Mouse (Mus musculus) frontal cortex, adult 2 months (tissue): ENCODE measurements around the gene Ppp2r2d. TPM values are rescaled to one million over a fixed set of nuclear protein-coding genes. Genes with fewer than 3 reads are reported as not detected.

Experiments used
- DNase-seq, 2 experiments: peaks; one replicate each; pipeline ENCODE4 v3.0.0; 2022; ENCODE audit warnings: low spot score in 1 of 2; ENCODE audit errors: extremely low spot score in 1 of 2
- polyA plus RNA-seq: library from polyadenylated mRNA; depleted of rRNA; stranded (reverse); fragments of >200 nt; gene quantifications from 2 replicates; pipeline ENCODE4 v1.2.3, GENCODE M21; 2012

The Ppp2r2d gene
- polyA plus RNA-seq, 1 experiment = 64.9 TPM

DNA sequence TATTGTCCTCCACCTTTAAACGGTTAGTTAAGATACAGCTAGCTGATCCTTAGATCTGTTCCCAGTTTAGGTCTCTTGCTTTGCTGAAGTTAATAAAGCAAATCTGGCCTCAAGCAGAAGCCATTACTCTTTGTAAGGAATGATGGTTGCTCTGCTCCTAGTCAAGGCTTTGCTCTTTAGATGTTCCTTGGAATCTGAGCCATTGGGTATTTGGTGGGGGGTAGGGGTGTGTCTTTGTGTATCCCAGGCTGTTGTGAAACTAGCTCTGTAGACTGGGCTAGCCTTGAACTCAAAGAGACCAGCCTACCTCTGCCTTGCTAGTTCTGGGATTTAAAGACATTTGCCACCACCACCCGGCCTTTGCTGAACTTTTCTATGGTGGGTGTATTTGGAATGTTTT is 8.3 kb downstream of the Ppp2r2d start:
- no peak for DNase-seq

DNA sequence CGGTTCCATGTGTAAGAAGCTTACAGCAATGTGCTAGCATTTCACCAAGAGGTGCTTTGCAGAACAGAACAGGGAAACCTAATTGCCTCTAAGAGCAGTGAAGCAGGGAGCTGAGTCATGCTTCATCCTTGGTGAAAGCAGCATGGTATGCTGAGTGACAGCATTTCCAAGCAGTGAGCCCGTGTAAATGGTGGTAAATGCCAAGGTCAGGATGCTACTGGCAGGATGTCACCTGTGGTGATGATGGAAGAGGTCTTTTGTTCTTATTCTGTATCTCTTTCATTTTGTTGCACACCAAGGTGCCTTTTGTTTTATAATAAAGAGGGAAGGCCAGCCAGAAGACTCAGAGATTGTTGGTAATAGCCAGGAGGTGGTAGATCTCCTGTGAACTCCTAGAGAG is 10.8 kb downstream of the Ppp2r2d start:
- no peak for DNase-seq

DNA sequence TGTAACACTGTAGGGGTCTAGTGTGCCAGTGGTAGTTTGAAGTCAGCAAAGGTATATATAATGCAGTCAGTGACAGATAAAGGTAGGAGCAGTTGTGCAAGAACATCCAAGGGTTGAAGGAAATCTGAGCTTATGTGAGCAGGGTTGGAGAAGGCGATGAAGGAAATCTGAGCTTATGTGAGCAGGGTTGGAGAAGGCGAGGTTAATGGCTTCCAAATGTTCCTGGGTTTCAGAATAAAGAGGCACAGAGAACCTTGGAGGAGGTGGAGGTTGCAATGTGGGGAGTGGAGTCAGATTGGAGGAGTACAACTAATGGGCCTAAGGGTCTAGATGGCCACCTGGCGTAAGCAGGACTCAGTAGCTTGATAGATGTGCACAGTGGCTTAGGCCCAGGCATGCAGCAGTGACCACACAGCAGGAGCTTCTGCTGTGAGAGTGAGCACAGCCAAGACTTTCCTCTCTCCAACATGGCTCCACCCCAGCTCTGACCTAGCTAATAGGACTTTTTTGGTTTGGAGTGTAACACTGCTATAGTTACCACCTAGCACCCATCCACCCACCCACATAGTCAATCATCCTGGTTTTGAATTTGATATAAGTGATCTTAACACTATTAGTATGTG is 18.2 kb downstream of the Ppp2r2d start:
- DNase-seq = no peak

DNA sequence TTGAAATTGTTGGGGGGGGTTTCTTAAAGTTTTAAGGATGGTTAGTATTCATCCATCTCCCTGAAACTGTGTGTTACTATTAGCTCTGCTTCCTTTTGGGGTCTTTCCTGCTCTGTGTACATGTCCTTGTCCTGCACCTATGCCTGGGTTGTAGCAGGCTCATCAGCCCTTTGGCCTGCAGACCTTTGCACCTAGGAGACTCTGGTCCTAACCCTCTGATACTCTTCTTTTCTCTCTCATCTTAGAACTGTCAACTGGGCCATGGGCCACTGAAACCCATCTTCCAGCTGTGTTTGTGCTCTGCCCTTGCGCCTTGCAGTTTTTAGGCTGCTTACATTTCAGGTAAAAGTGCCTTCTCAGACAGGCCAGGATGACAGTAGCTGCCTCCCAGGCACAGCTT is 18.9 kb downstream of the Ppp2r2d start:
- DNase-seq = no peak

DNA sequence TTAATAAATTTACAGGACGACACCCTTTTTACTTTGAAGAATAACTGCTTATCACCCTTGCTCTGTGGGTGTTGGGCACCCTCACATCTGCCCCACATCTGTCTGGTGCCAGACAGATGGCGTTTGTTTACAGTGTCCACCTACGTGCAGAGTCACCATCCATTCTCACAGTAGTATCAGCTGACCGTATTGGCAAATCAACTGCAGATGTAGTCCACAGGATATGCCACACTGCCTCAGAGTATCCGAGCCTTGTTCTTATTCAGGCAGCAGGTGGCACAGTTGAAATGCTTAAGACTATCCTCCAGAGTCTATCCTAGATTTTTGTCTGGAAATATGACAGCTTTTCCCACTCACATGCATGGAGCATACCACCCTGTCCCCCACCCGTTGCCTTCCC is 21.4 kb downstream of the Ppp2r2d start:
- no peak for DNase-seq

DNA sequence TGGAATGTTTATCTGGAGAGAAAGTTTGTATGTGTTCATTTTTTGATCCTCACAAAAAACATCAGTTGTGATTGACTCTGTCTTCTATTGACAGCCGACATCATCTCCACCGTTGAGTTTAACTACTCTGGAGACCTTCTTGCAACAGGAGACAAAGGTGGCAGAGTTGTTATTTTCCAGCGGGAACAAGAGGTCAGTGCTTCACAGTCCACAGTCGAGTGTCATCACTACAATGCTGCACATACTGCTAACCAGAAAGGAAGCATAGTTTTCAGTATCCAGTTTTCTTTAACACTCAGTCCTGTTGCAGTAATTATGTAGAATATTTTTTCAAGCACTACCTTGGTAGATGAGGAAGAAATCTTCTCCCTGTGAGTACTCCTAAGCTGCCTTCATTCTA is 22.4 kb downstream of the Ppp2r2d start:
- DNase-seq = no peak

DNA sequence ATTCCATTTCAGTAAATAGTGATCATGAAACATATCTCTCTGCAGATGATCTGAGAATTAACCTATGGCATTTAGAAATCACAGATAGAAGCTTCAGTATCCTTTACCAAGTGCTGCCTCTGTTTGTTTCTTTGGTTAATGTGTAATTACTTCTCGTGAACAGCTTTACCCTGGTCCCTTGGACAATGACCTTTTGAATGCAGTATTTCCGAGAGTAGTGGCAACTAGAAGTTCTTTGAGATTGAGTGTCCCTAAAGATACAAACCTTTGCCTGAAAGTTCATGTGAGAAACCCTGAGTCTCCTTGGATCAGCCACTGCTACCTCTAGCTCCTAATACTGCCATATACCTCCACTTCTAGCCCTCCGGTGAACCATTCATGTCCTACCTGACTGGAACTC is 27.1 kb downstream of the Ppp2r2d start:
- no peak for DNase-seq

DNA sequence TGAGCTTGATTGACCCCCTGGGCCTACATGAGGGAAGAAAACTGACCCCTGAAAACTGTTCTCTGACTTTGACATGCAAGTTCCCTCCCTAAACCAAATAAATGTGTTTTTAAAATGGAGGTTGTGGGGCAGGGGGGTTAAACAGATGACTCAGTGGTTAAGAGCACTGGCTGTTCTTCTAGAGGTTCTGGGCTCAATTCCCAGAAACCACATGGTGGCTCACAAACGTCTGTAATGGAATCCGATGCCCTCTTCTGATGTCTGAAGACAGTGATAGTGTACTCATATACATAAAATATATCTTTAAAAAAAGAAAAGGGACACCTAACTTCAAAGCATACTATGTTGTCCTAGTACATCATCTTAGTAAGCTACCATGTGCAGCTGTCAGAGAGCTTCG is 29.2 kb downstream of the Ppp2r2d start:
- no peak for DNase-seq

DNA sequence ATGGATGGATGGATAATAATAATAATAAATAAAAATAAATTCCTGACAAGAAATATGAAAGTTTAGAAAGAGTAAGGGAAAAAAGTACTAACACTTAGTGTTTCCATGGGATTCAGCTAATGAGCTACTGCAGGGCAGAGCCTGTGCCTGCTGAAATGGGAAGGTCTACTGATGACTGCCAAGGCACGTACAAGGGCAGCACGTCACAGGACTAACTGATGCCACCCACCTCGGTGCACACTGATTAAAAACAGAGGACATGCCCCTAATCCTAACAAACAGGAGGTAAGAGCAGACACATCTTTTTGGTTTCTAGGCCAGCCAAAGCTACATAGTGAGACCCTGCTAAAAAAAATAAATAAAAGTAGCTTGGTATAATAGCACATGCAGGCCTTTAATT is 37.8 kb downstream of the Ppp2r2d start:
- no peak for DNase-seq

DNA sequence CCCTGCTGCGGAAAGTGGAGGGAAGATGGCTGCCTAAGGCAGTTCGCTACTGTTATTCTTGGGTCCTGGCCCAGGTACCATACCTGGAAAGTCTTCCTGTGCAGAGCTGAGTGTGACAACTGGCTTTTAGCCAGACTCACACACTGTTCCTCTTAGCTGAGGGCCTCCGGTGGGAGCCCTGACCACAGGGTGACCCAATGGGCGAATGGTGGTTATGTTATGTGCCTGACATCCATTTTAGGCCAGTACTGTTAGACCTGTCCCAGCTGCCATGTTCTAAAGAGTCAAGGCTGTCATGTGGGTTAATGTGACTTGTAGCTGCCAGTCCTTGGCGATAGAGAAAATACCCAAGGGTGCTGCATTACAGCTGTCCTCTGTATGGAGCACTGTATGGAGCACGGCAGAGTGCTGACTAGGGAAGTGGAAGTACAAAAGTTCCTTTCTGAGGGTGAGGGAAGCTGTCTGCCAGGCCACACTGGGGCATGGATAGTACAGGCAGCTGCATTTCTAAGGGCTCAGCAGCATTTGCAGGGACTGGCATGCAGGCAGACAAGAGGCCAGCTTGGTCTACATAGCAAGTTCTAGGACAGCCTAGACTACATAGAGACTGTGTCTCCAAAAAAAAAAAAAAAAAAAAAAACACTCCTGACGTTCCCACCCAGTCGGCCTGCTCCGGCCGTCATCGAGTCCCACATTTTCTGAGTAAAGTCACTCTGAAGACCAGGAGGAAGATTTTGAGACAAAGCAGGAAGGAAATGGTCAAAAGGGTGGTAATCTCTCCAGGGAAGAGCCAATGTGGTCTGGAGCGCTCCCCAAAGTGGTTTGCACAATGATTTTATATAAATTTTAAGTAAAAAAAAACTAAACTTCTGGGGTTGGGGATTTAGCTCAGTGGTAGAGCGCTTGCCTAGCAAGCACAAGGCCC is 39.7 kb downstream of the Ppp2r2d start:
- no peak for DNase-seq

DNA sequence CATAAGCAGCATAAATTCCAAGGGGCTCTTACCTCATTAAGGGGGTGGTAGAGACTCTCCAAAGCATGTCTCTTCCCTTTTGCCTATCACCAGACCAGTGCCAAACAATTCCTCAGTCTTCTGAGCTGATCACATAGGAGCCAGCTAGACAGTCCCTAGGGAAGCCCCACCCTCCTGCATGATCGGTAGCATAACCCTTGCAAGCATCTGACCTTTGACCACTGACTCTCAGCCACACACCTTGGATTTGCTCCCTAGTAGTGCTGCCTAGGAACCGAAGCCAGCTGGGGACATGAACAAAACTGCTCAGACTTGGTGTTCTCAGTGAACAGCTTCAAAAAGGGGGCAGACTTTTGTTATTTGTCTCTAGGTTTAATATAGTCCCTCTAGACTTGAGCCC is 52.2 kb downstream of the Ppp2r2d start:
- DNase-seq = no peak

DNA sequence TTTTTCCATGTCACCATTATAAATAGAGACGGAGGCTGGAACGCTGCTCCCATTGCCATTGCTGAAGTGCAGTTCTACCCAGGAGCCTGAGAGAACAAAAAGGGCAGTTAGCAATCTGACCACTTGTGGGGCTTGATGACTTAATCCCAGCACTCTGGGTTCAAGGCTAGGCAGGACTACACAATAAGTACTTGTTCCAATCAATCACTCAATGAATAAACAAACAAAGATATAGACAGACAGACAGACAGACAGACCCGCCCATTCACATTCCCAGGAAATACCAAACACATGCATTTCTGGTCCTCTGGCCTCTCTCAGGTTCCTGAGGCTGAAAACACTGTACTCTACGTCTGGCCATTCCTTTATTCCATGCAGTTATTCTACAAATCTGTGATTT is 52.9 kb downstream of the Ppp2r2d start:
- DNase-seq = no peak

DNA sequence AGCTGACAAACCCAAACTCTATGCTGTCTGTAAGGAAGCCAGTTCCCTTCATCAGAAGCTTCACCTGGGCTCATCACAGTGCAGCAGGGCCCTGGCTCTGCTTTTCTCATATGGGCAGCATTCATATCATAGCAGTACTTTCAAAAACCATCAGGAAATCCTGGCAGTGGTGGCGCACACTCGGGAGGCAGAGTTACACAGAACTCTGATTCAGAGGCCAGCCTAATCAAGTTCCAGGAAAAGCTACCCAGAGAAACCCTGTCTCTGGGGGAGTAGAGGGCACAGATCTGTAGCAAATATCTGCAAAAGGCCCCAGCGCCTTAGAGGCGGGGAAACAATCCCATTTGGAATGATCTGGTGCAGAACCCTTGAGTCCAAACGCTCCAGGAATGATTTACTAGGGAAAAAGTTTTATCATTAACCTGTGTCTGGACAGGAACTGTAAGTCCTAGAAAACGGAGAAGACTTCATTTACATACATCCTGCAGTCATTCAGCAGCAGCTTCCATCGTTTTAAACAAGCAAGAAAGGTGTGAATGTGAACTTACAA is 58.1 kb downstream of the Ppp2r2d start:
- no peak for DNase-seq

DNA sequence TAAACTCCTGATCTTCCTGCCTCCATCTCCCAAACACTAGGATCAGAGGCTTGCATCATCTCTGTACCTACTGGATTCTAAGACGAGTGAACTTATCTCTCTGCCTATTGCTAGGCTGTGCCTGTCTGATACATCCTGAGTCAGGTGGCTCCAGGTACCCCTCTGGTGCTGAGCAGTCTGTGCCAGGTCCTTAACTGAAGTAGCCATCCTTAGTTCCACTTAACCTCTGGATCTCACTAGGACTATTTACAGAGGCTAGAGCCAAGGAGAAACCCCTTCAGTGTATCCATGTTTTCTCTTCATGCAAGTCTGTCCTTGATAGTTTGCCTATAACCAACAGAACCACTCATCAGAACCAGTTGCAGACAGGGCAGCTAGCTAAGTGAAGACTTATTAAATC is 60.6 kb downstream of the Ppp2r2d start:
- DNase-seq = no peak

DNA sequence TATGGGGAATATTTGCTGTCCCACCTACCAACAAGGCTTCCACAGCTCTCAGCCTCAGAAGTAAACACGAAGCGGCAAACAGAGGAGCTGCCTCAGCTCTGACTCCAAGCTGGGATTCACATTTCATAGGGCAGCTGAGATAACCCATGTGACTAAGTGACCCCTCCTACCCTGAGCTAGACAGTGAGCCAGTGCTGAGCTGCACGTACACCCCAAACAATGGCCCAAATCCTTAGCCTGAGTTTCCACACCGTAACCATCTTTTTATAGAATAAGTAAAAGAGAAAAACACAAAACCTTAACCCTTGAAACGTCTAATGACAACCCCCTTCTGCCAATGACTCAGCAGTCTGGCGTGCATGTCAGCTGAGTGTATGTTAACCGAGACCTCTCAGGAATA is 61.2 kb downstream of the Ppp2r2d start:
- peak in 1 of 2 experiments; percentile 53 for DNase-seq

DNA sequence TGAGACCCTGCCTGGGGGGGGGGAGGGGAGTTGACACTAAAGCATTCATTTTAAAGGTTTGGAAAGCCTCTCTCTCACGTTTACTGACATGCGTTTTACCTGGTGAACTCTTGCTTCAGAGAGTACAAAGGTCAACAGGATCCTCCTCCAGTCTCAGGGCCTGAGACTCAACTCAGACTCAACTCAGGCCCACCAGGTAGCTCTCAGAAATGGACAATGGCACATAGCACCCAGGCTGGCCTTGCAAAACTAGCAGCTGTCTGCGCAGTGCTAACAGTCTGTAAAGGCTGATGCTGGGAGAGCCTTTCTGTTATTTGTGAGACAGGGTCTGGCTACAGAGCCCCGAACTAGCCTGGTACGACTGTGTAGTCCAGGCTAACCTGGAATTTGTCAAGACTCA is 62.1 kb downstream of the Ppp2r2d start:
- DNase-seq = no peak

DNA sequence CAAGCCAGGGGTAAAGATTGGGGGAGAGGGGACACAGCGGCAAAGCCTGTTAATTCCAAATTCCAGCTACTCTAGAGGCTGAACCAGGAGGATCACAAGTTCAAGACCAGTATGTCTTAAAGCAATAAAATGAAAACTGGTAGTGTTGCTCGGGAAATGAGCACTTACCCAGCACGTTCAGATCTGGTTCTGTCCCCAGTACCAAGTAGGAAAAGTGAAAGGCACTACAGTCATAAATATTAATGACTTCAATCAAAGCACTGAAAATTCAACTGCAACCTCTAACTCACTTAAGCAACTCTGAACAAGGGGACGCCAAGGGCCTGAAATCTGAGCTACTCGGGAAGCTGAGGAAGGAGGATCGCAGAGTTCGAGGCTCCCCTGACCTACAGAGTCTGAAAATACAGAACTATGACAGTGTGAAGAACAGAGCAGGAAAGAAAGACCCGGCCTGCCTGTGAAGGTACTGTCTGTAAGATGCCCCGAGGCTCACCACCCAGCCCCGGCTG is 62.9 kb downstream of the Ppp2r2d start:
- no peak for DNase-seq

DNA sequence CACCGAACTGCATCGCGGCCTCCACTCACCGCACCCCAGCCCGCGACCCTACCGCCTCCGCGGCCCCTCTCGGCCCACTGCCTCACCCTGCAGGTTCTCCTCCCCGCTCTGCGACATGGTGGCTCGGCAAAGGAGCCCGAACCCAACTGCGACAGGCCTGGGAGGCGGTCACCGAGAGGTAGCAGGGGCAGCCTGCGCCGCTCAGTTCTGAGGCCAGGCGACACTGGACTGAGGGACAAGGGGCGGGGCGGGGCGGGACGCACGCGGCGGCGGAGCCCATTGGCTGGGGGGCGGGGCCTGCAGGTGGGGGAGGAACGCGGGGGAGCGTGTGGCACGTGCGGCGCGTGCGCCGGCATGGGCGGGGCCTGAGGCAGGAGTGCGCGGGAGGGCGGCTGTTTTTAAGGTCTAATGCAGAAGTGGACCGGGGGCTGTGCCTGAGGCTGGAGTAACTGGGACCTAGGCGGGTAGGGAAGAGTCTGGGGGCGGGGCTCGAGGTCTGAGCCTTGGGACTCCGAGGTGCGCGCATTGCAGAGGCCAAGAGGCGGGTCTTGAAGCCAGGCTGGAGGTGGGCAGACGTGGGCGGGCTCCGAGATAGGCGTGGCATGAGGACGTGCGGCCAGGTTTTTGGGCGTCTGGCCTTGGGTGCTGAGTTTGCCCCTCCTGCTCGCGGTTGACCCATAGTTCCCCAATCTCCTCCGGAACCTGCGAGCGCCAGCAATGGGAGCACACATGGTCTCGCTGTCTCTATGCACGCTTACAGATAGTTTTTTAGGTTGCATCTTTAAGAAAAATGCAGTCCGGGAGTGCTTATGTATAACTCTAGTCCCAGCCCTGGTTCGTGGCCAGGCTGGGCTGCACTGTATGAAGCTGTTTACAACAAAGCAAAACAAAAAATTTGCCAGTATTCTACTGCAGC is 63.7 kb downstream of the Ppp2r2d start, which contains the start of gene Bnip3:
TSS of gene Bnip3 (minus strand) at position 243 of the 916 bp plus-strand sequence.
- peak; percentile 59 to 83 for DNase-seq

DNA sequence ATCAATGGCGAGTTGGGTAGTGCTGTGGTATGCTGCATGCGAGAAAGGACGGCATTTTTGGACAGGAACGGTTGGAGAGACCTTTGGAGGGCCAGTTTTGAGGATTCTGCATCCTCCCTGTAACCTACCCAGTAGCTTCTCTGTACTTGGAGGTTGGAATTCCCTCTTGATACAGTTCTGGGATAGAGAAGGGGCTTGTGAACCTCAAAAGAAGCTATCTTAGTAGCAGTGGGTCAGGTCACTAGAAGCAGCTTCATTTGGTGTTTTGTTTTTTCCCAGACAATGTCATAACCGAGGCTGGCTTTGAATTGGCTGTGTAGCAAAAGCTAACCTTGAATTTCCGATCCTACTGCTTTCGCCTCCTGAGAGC is 64.3 kb downstream of the Ppp2r2d start:
- DNase-seq = no peak

DNA sequence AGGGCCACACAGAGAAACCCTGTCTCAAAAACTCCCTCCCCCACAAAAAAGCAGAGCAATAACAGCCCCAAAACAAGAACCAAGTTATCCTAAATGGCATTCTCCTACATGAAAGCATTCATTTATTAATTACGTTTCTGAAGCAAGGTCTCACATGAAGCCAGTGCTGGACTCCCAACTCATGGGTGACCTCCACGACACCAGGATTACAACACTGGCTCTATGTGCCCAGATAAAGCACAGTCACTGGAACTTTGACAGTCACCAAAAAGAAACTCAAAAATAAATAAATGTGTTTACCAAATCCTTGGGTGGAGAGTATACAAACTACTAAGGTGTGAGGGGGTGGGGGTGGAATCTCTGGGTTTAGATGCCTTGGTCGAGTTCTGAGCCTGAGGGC is 67.7 kb downstream of the Ppp2r2d start:
- DNase-seq = no peak
